Mouse (Mus musculus) stomach, embryonic 15.5 days (tissue): ENCODE results near the gene Krr1. TPM values are rescaled to one million over a fixed set of nuclear protein-coding genes. Genes with fewer than 3 reads are reported as not detected.
"Not testable (repeated sequence)": the region's sequence is repeated elsewhere in the genome, so short reads cannot be mapped to it uniquely, and the experiment has no call there.

Source experiments
- ATAC-seq: fragments of 200-750 bp; cut with Nextera tagmentation; 2 replicates; pipeline ENCODE4 v1.8.0; 2017; ENCODE audit warnings: low read depth, moderate number of reproducible peaks, moderate TSS enrichment; ENCODE audit not compliant: insufficient read depth, low FRiP score
- H3K27ac ChIP-seq: fragments of 300-500 bp; sonication (generic); 2 replicates; pipeline ENCODE4 v1.5.1; 2015; ENCODE audit warnings: mild to moderate bottlenecking, inconsistent platforms
- H3K27me3 ChIP-seq: fragments of 300-500 bp; sonication (generic); replicated peaks from 2 replicates; pipeline ENCODE4 v1.6.1; 2015; ENCODE audit warnings: inconsistent platforms
- H3K36me3 ChIP-seq: fragments of 300-500 bp; sonication (generic); 2 replicates; pipeline ENCODE4 v1.6.1; 2015; ENCODE audit warnings: inconsistent platforms
- H3K4me1 ChIP-seq: fragments of 300-500 bp; sonication (generic); 2 replicates; pipeline ENCODE4 v1.6.1; 2015; ENCODE audit warnings: inconsistent platforms
- H3K4me2 ChIP-seq: fragments of 300-500 bp; sonication (generic); 2 replicates; pipeline ENCODE4 v1.6.1; 2015; ENCODE audit warnings: mild to moderate bottlenecking, inconsistent platforms
- H3K4me3 ChIP-seq: fragments of 300-500 bp; sonication (generic); replicated peaks from 2 replicates; pipeline ENCODE4 v1.5.1; 2015; ENCODE audit warnings: inconsistent platforms
- H3K9ac ChIP-seq: fragments of 300-500 bp; sonication (generic); 2 replicates; pipeline ENCODE4 v1.6.1; 2015; ENCODE audit warnings: inconsistent platforms
- H3K9me3 ChIP-seq: fragments of 300-500 bp; sonication (generic); 2 replicates; pipeline ENCODE4 v1.6.1; 2016; ENCODE audit warnings: inconsistent platforms
- WGBS: fragments of 180-500 bp; shearing (Covaris S2); methylation state at CpG from one replicate; pipeline ENCODE4 v1.1.7; 2015; 5-methylcytosine and 5-hydroxymethylcytosine counted together
- polyA plus RNA-seq: library from polyadenylated mRNA; unstranded; fragments of >200 nt; fragmentation: Nextera tagmentation; extraction: Ambion mirVana; gene quantifications from 2 replicates; pipeline ENCODE4 v1.2.1, GENCODE M21; 2015

Gene Krr1
- polyA plus RNA-seq, 1 experiment from 2014 or later: 39.4 TPM

GRCm38 (mm10) chr10:112028689-112029088, 56.2 kb downstream of the Krr1 start:
- not testable (repeated sequence) for H3K36me3 ChIP-seq, H3K27me3 ChIP-seq, H3K4me3 ChIP-seq, ATAC-seq, H3K4me2 ChIP-seq, H3K9me3 ChIP-seq, H3K4me1 ChIP-seq, H3K27ac ChIP-seq, H3K9ac ChIP-seq
- WGBS: 76% methylated on average over 3 of the region's 3 CpGs

Other genes with a start within 250 kb of the Krr1 start
- gene Glipr1, start 30.0 kb downstream of the Krr1 start, polyA plus RNA-seq: 11.1 and 13.4 TPM in 2 replicates
- gene Glipr1l1, start 87.5 kb downstream of the Krr1 start, polyA plus RNA-seq: not detected in 2 replicates
- not detected in 2 replicates for gene Glipr1l2, start 110.7 kb downstream of the Krr1 start, polyA plus RNA-seq
- not detected in 2 replicates for gene Glipr1l3, start 187.7 kb downstream of the Krr1 start, polyA plus RNA-seq
- 0.24 and 0.27 TPM in 2 replicates for gene Caps2, start 191.0 kb downstream of the Krr1 start, polyA plus RNA-seq